Mouse (Mus musculus): ENCODE measurements around the gene Gm5728. TPM values are rescaled to one million over a fixed set of nuclear protein-coding genes. Genes with fewer than 3 reads are reported as not detected.

Gene Gm5728
- not detected in 2 replicates for polyA plus RNA-seq (2012; ENCODE audit: low replicate concordance)

DNA sequence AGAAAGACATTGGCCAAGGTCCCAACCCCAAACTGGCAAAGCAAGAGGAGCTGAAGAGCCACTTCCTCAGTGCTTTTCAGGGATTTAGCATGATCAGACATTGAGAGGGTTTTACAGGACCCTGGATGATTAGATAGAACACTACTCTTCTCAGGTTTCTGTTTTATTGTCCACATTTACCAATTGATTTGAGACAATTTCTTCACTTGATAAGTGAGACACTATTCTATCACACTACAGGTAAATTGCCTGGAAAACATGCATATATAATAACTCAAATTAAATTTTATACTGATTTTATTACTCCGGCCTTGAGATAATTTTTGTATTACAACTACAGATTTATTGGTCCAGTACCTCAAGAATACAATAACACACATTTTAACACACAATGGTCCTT lies at the start of gene Gm5728:
Gene Gm5728 (minus strand): TSS at position 101 of the 400 bp plus-strand sequence.

DNA sequence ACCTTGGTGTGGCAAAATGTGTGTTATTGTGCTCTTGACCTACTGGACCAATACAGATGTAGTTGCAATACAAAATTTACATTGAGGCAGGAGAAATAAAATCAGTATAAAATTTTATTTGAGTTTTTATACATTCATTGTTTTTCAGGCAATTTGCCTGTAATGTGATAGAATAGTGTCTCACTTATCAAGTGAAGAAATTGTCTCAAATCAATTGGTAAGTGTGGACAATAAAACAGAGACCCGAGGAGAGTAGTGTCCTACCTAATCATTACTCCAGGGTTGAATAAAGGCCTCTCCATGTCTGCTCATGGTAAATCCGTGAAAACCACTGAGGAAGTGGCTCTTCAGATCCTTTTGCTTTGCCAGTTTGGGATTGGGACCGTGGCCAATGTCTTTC lies 42.4 kb upstream of the Gm5728 start, which contains the start of gene Vmn1r100:
Gene Vmn1r100 (plus strand): TSS at position 301 of the 400 bp plus-strand sequence.

DNA sequence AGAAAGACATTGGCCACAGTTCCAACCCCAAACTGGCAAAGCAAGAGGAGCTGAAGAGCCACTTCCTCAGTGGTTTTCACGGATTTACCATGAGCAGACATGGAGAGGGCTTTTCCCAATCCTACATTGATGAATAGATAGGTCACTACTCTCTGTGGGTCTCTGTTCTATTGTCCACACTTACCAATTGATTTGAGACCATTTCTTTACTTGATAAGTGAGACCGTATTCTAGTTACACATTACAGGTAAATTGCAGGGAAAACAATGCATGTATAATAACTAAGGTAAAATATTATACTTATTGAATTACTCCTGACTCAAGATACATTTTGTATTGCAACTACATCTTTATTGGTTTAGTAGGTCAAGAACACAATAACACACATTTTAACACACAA lies 41.2 kb downstream of the Gm5728 start, which contains the start of gene Gm4133:
Gene Gm4133 (minus strand): TSS at position 101 of the 400 bp plus-strand sequence.

Other genes with a start within 250 kb of the Gm5728 start
- not detected in 2 replicates for gene Vmn1r93, start 236.3 kb downstream of the Gm5728 start, polyA plus RNA-seq (2012; ENCODE audit: low replicate concordance)
- gene Vmn1r94, start 207.0 kb downstream of the Gm5728 start, polyA plus RNA-seq (2012; ENCODE audit: low replicate concordance), result not detected in 2 replicates
- gene Vmn1r95, start 181.7 kb downstream of the Gm5728 start, polyA plus RNA-seq (2012; ENCODE audit: low replicate concordance), result not detected in 2 replicates
- gene Gm6164, start 169.8 kb downstream of the Gm5728 start, polyA plus RNA-seq (2012; ENCODE audit: low replicate concordance), result not detected in 2 replicates
- gene Gm4498, start 141.6 kb downstream of the Gm5728 start, polyA plus RNA-seq (2012; ENCODE audit: low replicate concordance), result not detected in 2 replicates
- not detected in 2 replicates for gene Gm5890, start 112.6 kb downstream of the Gm5728 start, polyA plus RNA-seq (2012; ENCODE audit: low replicate concordance)
- gene Gm4133, start 41.3 kb downstream of the Gm5728 start, polyA plus RNA-seq (2012; ENCODE audit: low replicate concordance), result not detected in 2 replicates
- not detected in 2 replicates for gene Vmn1r100, start 42.5 kb upstream of the Gm5728 start, polyA plus RNA-seq (2012; ENCODE audit: low replicate concordance)
- gene Vmn1r101, start 67.2 kb upstream of the Gm5728 start, polyA plus RNA-seq (2012; ENCODE audit: low replicate concordance), result not detected in 2 replicates
- not detected in 2 replicates for gene Gm10670, start 99.5 kb upstream of the Gm5728 start, polyA plus RNA-seq (2012; ENCODE audit: low replicate concordance)
- not detected in 2 replicates for gene Vmn1r103, start 135.1 kb upstream of the Gm5728 start, polyA plus RNA-seq (2012; ENCODE audit: low replicate concordance)
- not detected in 2 replicates for gene Vmn1r104, start 158.4 kb upstream of the Gm5728 start, polyA plus RNA-seq (2012; ENCODE audit: low replicate concordance)
- not detected in 2 replicates for gene Gm5726, start 170.3 kb upstream of the Gm5728 start, polyA plus RNA-seq (2012; ENCODE audit: low replicate concordance)
- gene Gm4141, start 200.8 kb upstream of the Gm5728 start, polyA plus RNA-seq (2012; ENCODE audit: low replicate concordance), result not detected in 2 replicates
- gene Gm4513, start 223.6 kb upstream of the Gm5728 start, polyA plus RNA-seq (2012; ENCODE audit: low replicate concordance), result not detected in 2 replicates